Mouse (Mus musculus) brain, adult 2 months (tissue): ENCODE measurements around the gene Fam193b.
"Not testable (repeated sequence)": the region's sequence is repeated elsewhere in the genome, so short reads cannot be mapped to it uniquely, and the experiment has no call there.

Experiments used
- DNase-seq: peaks from one replicate; pipeline ENCODE4 v3.0.0; 2011; ENCODE audit warnings: low read depth, low spot score

Fam193b gene

GRCm38 (mm10) chr13:55571977-55572376 lies 1.1 kb upstream of the Fam193b start:
- no peak for DNase-seq

GRCm38 (mm10) chr13:55570286-55570973 lies 490 bp downstream of the Fam193b start:
- peak; percentile 39 for DNase-seq

DNA sequence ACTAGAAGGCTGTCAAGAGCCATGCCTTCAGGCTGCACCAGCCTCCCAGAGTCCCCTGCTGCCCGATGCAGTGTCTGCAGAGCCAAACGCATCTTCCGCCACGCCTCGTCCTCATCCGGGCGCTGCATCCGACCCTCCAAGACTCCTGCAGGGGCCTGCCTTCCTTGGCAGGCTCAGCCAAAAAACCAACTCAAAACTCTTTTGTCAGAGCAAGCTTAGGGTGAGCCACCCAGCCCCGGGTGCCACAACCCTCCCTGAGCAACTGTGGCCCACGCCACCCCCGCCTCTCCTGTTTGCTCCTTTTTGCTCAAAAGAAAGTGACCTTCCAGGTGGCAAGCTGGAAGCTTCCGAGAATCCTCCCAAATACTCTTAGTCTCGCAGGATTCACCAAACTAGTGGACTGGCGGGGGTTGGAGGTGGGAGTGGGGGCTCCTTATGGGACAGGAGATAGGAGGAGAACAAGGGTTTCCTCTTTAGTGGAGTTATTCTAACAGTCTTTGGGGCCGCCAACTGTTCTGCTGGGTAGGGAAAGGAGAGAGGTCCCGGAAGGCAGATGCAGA lies 1.1 kb downstream of the Fam193b start:
- peak; percentile 53 for DNase-seq

DNA sequence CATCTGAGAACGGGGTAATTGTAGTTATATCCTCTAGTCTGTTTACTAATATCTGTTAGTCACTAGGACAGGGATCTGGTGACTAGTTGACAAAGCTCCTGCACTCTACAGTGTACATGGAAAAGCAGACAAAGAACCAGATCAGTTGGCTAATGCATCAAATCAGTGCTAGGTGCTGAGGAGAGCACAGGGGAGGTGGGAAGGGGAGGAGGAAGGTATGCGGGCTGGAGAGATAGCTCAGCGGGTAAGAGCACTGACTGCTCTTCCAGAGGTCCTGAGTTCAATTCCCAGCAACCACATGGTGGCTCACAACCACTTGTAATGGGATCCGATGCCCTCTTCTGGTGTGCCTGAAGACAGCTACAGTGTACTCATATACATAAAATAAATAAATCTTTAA lies 2.4 kb downstream of the Fam193b start:
- not testable (repeated sequence) for DNase-seq

DNA sequence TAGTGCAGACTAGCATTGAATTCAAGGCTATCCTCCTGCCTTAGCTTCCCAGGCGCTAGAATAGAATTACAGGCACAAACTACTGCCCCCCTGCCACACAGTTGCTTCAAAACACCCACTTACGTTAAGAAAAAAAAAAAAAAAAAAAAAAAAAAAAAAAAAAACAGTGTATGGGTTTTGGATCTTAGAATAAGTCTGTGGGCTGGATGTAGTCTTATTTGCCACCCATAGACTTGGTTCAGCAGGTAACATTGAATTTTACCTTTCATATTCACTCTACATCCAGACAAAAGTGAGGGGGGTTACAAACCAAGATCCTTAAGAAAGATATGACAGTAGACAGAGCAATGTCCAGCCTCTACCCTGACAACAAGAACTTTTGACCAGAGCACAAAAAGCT lies 3.0 kb downstream of the Fam193b start:
- DNase-seq, result no peak

DNA sequence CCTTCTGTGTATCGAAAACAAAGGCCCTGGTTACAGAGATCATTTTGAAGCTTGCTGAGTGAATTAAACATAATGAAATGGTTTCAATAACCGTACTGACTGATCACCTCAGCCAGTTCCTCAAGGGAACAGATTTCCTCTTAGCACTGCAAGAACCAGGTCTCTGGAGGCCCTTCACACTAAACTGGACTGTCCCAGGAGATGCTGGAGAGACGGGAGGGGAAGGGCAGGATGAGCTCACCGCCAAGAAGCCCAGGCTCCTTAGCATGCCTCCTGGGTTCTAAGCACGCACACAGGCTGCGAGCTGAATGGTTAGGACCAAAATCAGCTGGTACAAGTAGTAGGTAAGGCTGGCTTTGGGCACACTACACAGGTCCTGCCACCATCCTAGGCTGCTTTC lies 3.9 kb downstream of the Fam193b start:
- no peak for DNase-seq

- DNase-seq, result no peak
Measured at GRCm38 (mm10) chr13:55563266-55563879, 7.5 kb downstream of the Fam193b start.

GRCm38 (mm10) chr13:55557499-55557898 lies 13.4 kb downstream of the Fam193b start:
- peak; percentile 20 for DNase-seq

DNA sequence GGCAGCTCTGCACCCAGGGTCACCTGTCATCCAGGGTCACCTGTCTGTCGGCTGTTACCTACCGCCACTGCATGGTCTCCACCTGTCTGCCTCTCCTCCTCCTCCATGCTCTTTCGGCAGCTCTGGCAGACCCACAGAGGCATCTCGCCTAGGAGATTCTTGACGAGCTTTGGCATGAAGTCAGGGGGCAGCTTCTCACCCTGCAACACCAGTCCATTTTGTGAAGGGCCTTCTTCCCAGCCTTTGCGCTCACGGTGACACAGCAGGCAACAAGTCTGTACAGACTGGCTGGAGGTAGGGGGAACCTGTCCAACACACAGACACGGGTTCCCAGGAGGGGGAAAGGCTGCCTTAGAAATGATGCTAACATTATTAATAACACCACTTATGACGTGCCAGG lies 15.0 kb downstream of the Fam193b start:
- DNase-seq, result no peak

DNA sequence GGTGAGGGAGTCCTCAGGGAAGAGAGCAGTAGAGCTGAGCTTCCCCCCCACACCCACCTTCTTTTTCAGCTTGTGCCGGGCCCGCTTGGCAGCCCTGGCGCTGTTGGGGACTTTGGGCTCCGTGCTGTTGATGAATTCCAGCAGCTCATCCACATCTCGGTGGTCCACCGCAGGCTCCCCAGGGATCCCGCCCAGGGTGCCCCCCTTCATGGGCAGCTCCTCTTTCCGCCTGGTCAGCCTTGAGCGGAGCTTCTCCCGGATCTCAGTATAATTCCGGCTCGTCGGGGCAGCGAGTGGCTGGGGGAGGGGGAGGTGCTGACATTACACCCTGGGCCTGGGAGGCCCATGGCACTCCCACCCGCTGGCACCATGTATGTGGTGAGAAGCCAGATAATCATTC lies 21.9 kb downstream of the Fam193b start:
- no peak for DNase-seq

- no peak for DNase-seq
Measured at GRCm38 (mm10) chr13:55548426-55548825, 22.5 kb downstream of the Fam193b start.

DNA sequence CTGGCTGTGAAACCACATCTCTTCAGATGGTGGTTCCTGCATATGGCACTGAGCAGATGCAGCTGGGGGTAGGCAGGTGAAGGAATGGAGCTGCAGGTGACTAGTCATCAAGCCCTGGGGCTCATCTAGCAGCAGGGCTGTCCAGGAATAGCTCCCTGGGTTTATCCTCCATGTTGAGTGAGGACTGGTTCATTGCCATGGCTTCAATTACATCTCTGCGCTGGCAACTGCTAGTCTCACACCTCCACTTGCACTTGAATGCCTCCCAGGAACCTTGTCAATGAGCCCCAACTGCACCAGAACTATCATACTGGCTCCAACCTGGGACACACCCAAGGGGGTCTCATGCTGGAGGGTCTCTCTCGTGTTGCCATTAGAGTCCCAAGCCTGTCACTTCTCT lies 23.0 kb downstream of the Fam193b start:
- no peak for DNase-seq

DNA sequence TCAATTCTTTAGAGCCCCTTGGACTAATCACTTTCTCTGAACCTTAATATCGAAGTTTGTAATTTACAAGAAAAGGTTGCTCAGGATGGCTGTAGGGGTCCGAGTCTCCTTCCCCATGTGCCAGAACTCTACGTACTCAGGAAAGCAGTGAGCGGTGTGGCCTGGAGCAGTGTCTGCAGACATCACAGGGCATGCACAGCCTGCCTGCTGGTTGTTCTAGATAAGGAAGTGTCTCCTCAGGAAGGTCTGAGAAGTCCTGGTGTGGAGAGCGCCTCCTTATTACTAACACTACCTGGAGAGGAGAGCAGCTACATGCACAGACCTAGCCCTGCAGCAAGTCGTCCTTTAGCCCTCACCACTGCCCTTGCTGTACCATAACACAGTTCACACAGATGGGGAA lies 26.1 kb downstream of the Fam193b start:
- DNase-seq, result no peak

GRCm38 (mm10) chr13:55543447-55543846 lies 27.5 kb downstream of the Fam193b start:
- DNase-seq, result no peak

- no peak for DNase-seq
Measured at GRCm38 (mm10) chr13:55542891-55543290, 28.0 kb downstream of the Fam193b start.

DNA sequence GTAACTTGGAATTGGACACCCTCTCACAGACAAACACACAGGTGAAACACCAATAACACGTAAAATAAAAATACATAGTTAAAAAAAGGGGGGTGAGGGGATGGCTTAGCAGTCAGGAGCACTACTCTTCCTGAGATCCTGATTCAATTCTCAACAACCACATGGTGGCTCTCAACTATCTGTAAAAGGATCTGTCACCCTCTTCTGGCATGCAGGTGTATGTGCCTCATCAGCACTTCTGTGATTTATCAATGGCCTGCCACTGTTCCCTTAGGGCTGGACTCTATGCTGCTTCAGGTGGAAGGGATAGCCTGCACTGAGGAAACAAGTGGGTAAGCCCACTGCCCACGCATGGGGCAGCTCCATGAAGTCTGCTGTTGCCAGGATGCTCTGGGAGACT lies 30.0 kb downstream of the Fam193b start:
- peak; percentile 22 for DNase-seq

DNA sequence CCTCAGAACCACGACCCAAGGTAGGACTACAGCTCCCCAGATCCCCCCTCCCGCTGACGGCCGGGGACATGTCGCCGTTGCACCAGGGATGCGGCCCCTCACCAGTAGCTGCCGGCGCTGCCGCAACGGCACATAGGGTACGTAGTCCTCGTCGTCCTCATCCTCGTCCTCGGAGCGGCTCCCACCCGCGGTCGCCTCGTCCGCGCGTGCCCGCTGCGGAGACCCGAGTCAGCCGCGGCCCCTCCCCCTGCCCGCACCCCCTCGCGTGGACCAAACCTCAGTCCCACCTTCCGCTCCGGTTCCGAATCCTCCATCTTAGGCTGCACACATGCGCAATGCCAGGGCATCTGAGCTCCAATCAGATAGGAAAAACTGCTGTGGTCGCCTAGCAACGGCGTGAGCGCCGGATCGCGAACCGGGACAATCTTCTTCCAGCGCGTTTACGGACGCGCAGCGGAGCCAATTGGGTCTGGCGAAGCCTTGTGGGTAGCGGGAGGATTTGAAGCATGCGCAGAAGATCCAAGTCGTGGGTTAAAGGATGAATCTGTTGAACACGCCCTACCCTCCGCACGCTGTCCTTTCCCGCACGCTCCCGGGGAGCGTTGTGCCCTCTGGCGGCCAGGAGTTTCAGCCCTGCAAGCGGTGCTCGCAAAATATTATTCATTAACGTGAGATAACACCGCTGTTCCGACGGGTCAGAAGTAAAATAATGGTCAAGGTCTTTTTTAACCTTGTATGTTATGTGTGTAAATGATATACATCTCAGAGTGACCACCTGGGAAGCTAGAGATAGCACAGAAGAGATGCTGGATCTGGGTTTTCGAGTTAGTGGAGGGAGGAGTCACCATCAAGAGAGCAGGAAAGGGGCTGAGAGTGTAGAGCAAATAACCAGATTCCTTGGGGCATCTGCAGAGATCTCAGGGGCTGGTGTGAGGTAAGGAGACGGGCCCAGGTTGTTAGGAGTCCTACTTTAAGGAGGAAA lies 34.4 kb downstream of the Fam193b start, which contains the start of gene Ddx41:
Ddx41 (minus strand) TSS at position 465 of the 982 bp plus-strand sequence.
- DNase-seq, result peak; percentile 100

DNA sequence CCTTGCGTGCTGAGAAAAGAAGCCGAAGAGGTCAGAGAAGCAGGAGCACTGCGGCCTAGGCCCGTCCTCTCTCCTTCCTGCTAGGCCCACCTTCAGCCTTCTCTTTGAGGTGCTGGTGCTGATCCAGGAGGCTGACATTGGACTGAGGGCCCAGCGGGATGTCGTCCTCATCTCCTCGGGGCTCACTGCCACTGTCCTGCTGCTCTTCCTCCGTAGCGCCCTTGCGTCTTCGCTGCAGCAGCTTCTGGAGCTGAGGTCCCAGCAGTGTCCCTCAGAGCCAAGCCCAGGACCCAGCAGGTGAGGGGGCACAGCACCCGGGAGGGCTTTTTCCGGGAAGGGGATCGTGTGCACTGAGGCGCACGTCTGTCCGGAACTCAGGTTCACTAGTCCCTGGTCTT lies 35.1 kb downstream of the Fam193b start:
- DNase-seq, result no peak

DNA sequence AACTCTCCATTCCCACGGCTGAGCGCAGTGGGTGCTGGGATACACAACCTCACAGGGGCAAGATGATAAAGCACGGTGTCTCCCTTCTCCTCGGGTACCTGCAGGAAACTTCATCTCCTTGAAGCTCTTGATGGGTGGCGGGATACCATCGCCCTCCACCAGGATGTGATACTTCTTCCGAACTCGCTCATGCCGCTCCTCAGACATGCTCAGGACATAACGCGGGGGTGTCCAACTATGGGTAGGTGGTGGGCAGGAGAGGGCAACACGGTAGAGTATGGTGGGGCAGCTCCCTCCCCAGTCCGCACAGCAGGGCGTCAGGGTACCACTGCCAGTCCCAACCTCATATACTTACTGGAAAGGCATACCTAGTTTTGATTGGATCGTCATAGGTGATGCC lies 35.7 kb downstream of the Fam193b start:
- DNase-seq, result no peak

GRCm38 (mm10) chr13:55529198-55529915 lies 41.6 kb downstream of the Fam193b start, which contains the start of gene Dok3:
Gene Dok3 (minus strand): TSS chr13:55529296.
- no peak for DNase-seq
